Mouse (Mus musculus) layer of hippocampus, adult 18-20 months (tissue): ENCODE measurements around the gene Itgb4. TPM values are rescaled to one million over a fixed set of nuclear protein-coding genes. Genes with fewer than 3 reads are reported as not detected.
A peak's percentile ranks its signal among the peaks of the same experiment; 100 is the strongest.

Experiments used
- DNase-seq, 2 experiments: peaks; one replicate each; pipeline ENCODE4 v3.0.0; 2022; ENCODE audit warnings: low spot score in 2 of 2
- long read RNA-seq: library from polyadenylated mRNA; stranded (forward); transcript quantifications from one replicate; pipeline ENCODE4 v2.0.0, GENCODE M21; 2021
- total RNA-seq, 2 experiments: library from RNA; stranded (reverse); gene quantifications; 2 replicates each; pipeline ENCODE4 v1.2.3; 2021

The Itgb4 gene
- 1 to 10 TPM; 7.9 to 8.7 TPM for total RNA-seq
- long read RNA-seq, partial matches to known transcripts, result 14 of 16 reads
- long read RNA-seq, other reads (novel, unspliced or antisense), result 2 of 16 reads

DNA sequence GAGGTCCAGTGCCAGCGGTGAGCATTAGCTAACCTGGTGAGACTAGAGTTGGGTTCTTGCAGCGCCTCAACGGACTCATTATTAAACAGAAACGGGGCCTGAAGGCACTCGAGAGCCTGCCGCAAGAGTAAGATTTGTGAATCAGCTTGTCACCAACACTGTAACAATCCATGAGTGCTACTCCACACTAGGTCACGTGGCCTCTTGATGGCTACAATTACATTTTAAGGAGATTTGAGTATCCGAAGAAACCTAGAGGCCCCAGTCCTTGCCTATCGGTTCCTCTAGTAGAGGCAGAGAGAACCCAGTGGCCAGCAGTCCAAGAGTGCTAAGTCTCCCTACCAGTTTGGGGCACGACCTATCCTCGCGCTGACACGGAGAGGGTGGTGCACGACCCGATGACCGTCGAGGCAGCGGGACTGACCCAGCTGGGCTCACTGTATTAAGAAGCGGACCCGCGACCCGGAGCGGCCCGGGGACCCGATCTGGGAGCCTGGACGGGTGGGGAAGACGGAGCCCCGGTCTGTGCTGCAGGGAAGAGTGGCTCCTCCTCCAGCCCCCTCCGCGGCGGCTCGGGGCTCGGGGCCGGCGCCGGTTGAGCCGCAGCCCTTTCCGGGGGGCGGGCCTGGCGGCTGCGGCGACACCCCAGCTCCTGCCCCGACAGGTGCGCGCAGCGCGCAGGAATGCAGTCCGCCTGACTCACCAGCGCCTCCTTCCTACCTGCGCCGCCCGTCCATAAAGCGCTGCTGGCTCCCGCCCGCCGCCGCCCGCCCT is at the start of gene Itgb4:
Gene Itgb4, plus strand, starts transcription at position 401 of the 774 bp plus-strand sequence.
- DNase-seq, result no peak

DNA sequence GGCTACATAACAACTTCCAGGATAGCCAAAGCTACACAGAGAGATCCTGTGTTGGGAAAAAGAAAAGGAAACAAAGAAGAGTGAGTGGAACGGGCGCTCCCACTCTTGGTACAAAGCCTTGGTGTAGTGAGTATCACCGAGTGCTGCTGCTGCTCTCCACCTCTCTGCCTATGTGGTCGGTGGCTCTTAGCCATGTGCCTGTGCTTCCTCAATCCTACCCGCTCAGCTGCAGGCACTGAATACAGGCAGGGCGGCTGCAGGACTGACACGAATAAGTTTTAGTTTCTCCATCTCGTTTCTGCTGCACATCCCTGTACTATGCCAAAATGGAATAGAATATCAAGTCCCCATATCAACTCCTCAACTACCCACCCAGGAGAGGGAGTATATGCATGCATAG is 45.5 kb upstream of the Itgb4 start:
- no peak for DNase-seq

- no peak for DNase-seq
Measured at GRCm38 (mm10) chr11:115929818-115930217, 44.7 kb upstream of the Itgb4 start.

DNA sequence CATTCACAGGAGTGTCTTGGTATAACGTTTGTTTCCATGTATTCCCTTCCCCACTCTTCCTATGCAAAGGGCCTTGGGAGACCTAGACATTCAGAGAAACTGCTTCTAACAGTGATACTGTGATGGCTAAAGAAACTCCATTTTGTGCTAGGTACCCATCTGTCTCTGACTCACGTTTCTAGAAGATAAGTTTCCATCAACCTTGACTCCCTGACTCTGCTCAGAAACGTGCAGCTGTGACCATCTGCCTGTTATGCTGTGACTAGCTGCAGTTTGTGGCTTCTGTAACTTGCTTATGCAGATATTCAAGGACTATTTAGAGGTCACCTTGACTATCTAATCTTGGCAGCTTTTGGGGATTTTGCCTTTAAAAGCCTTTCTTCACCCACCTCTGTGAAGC is 43.3 kb upstream of the Itgb4 start:
- DNase-seq, result no peak

GRCm38 (mm10) chr11:115933108-115933746 is 41.3 kb upstream of the Itgb4 start, which contains the start of the genes Sap30bp and Recql5:
TSS of gene Sap30bp (plus strand) at chr11:115933282.
TSS of gene Recql5 (minus strand) at chr11:115933477.
- DNase-seq, result peak; percentile 97 to 99

DNA sequence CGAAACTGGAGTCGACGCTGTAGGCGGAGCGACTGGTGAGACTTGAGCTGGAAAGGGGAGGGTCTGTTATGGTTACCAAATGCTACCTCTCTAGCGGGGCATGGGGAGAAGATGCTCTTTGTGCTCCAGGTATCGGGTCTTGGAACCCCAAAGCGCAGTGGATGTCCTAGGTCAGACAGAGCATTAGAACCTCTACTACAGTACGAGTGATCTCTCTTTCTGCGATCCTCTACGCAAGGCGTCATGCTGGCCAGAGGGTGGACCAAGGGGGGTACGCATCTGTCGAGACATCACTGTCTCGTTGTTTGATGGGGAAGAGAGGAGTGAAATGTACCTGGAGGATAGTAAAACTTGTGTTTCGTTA is 40.8 kb upstream of the Itgb4 start:
- no peak for DNase-seq

DNA sequence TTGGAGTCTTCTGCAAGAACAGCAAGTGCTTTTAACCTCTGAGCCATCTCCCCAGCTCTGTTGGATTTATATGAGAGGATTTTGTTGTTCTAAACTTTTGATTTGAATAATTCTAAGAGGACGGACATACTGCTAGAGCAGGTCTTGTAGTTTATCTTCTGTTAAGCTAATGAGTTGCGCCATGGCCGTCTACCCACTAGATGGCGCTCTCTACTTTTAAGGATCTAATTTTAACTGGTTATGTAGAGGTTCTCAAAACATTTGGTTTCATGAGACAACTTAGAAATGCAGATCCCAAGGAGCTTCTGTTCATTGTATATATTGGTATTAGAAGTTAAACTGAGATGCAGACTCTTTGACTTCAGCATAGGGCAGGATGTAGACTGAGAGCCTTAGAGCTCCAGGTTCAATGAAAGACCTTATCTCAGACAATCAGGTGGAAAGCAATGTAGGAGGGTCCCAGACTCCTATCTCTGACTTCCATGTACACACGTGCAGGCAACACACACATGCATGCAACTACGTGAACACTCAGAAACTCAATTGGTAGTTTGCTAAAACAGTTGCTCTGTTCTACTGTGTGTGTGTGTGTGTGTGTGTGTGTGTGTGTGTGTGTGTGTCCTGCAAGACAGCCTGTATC is 34.7 kb upstream of the Itgb4 start:
- DNase-seq, result peak in 1 of 2 experiments; percentile 89

DNA sequence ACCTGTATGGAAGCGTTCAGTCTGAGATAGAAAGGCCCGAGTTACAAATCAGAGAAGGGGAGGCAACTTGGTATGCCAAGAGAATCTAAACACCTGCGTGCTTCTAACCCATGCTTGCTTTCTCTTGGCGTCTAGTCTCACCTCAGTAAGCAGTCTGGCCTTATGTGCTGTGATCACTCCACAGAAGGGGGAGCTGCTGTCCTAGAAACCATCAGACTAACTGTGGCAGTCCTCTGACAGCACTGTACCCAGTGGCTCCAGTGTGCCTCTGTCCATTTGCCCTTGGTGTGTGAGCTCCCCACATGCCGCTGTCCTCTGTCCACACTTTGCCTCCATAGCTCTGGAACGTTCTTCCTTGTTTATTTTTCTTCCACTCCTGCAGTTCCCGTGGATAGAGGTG is 32.5 kb upstream of the Itgb4 start:
- DNase-seq, result no peak

DNA sequence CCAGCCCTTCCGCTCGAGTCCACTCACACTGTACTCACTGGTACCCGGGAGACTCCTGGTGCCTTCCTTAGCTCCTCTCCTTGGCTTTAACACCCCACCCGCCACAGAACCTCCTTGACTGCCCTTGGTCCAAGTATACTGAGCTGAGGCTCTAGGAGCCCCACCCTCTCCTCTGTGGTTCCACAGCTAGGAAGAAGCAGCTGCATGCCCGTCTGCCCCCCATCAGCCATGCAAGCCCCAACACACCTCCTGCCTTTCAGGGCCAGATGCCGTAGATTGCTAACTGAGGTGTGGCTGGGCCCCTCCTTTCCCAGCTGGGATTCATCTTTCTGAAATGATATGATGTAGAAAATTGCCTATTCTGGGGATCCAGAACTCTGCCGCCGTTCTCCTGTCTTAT is 29.3 kb upstream of the Itgb4 start:
- no peak for DNase-seq

DNA sequence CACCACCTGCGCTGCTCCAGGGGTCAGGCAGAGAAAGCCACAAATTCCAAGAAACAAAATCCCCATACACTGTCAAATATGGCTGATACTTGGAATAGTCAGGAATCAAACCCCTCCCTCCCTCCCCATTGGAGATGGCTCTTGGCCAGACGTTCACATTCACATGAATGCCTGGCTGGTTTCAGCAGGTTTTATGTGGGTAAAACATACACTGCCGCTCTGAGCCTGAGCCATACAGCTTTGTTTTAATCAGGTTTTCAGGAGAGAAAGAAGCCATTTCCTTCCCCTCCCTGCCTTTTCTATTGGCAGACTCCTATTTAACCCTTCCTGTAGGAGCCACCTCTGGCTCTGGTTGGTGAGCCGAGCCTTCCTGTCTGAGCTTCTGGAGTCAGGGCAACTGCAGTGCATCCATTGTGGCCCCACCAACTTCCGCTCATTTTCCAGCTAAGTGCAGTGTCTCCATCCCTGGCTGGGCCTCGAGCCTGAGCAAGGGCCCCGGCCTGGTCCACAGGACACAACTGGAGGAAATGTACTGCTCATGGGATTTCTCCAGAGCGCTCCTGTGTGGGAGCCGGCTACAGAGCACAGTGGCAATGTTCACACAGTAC is 28.2 kb upstream of the Itgb4 start:
- DNase-seq, result no peak

DNA sequence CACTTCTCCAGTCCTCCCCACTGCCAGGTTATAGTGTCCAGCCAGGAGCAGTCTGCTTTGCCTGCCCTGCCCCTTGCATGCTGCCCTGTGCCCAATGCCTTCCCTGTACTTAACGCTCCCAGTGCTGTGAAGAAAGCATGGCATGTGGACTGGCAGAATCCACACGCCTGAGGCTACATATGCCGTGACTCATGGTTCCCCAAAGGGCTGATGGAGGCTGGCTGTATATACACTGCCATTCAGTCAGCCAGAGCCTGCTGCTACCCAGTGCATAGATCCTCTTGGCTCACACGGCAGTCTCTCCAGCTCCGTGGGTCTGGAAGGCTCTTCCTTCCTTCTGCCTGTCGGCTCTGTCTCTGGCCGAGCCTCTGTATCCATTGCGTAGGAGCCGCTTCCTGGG is 26.2 kb upstream of the Itgb4 start:
- DNase-seq, result no peak

- DNase-seq, result no peak
Measured at GRCm38 (mm10) chr11:115950719-115951118, 23.8 kb upstream of the Itgb4 start.

GRCm38 (mm10) chr11:115954712-115955111 is 19.8 kb upstream of the Itgb4 start:
- DNase-seq, result no peak

DNA sequence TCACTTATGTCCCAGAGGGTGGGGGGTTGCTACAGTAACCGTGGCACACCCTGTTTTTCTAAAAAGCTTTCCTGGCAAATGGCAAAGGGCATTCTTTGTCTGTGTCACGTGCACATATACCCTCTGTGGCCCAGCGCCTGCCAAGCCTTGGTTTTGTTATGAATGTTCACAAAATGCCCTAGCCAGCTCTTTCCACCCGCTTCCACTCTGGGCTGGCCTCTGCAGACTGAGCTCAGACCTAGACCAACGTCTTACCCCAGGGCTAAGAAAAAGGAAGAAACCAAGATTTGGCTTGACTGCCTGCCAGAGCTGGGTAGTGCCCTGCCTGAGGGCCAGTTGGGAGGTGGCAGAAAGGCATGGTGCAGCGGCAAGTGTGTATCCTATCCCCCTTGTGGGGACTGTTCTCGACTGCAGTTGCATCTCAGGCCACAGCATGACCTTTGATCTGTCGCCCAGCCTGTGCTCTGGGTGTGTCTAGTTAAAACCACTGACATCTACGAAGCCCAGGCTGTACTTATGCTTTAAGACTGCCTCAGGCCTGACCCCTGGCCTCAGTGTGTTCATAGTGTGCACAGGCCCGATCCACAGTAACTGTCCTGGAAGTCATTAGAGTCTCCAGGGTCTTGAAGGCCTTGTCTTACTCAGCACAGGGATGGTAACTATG is 19.2 kb upstream of the Itgb4 start:
- peak in 1 of 2 experiments; percentile 32 for DNase-seq

- DNase-seq, result no peak
Measured at GRCm38 (mm10) chr11:115956453-115956852, 18.1 kb upstream of the Itgb4 start.

- no peak for DNase-seq
Measured at GRCm38 (mm10) chr11:115957971-115958370, 16.5 kb upstream of the Itgb4 start.

GRCm38 (mm10) chr11:115959018-115959417 is 15.5 kb upstream of the Itgb4 start:
- no peak for DNase-seq

DNA sequence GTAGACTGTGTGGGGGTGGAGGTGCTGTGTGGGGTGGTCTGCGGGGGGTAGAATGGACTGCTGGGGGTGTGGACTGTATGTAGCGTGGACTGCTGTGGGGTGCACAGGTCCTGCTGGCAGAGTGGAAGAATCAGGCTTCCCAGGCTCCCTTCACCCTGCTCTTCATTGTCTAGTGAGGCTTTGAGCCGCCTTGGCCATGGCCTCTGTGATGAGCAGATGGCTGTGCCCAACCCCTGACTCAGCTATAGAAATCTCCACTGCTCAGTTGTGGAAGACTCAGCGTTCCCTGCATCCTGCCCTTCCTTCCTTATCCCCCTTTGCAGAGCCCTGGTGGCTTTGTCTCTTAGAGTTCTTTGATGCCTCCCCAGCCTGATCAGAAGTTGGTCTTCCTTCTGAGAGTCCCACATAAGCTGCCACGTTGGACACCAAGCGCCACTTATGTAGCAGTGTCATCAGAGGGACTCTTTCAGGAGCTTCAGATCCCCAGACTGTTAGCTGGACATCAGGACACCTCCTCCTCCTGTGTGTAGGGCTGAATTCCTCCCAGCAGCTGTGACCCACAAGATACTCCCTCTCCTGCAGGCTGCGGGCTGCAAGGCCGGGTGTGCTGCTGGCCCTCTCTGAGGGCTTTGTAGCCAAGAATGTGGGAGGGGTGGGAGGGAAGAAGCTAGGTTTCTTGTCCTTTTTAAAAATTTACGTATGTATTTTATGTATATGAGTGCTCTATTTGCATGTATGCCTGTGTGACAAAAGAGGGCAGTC is 11.7 kb upstream of the Itgb4 start:
- DNase-seq, result no peak

DNA sequence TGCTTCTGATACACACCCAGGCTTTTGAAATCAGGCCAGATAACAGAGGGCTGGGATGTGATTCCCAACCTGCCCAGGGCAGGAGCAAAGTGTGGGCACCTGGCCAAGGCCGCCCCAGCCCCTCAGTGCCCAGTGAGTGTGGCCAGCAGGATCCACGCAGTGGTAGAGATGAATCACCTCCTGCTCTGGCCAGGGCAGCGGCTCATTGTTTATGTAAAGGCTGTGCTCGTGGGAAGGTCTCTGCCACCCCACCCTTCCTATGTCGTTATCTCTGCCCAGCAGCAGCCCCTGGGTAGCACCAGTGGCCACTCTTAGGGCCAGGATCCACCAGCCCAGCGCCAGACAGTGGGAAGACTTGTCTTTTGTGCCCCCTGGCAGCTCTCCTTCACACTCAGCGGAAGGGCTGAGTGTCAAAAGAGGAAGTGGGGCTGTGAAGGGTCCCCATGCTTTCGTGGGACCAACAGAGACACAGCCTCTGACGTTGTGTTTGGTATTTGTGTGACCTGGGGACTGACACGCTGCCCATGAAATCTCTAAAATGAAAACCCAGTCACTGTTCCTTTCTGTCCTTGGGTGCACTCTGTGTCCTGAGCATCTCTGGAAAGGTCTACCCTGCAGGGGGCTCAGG is 9.4 kb upstream of the Itgb4 start:
- no peak for DNase-seq
